Mouse (Mus musculus) CH12.LX (cell line): Measurements from ENCODE around the gene Pdss2. TPM values are rescaled to one million over a fixed set of nuclear protein-coding genes. Genes with fewer than 3 reads are reported as not detected.

Experiments used
- DNase-seq: peaks from one replicate; pipeline ENCODE4 v3.0.0-alpha.2; 2013; ENCODE audit errors: extremely low read depth
- H3K27ac ChIP-seq: 2 replicates; pipeline ENCODE4 v1.5.1; 2012; ENCODE audit warnings: low read depth, mild to moderate bottlenecking, control low read depth, moderate library complexity; ENCODE audit not compliant: insufficient read depth
- H3K27me3 ChIP-seq: replicated peaks from 2 replicates; pipeline ENCODE3; 2012; ENCODE audit warnings: inconsistent platforms
- H3K36me3 ChIP-seq, 2 experiments: replicated peaks in 1 of 2; 2 replicates each; pipeline versions ENCODE3 to v1.6.1; 2012; ENCODE audit warnings: inconsistent platforms in 1 of 2, low read length in 1 of 2, mild to moderate bottlenecking in 1 of 2, mixed read lengths in 1 of 2, moderate library complexity in 1 of 2; ENCODE audit not compliant: control insufficient read depth in 1 of 2, insufficient read depth in 1 of 2
- H3K4me1 ChIP-seq, 2 experiments: 2 replicates each; pipeline ENCODE4 v1.6.1; 2012; ENCODE audit warnings: inconsistent platforms in 1 of 2, moderate library complexity in 1 of 2; ENCODE audit not compliant: insufficient read depth in 2 of 2, control insufficient read depth in 1 of 2
- H3K4me2 ChIP-seq: 2 replicates; pipeline ENCODE4 v1.6.1; 2012; ENCODE audit warnings: low read depth, mild to moderate bottlenecking, control low read depth; ENCODE audit not compliant: poor library complexity, insufficient read depth, severe bottlenecking
- H3K4me3 ChIP-seq, 3 experiments: fragments of 150-350 bp in 1 of 3; sonication (generic) in 1 of 3; replicated peaks in 1 of 3; 2 replicates each; pipeline versions ENCODE3 to v1.5.1; 2011 to 2012; ENCODE audit warnings: low read depth in 2 of 3, low read length in 2 of 3, mild to moderate bottlenecking in 2 of 3, moderate library complexity in 2 of 3, control low read depth in 1 of 3, improper control_type of control experiment in 1 of 3, inconsistent platforms in 1 of 3, mixed read lengths in 1 of 3; ENCODE audit not compliant: poor library complexity in 1 of 3
- H3K79me2 ChIP-seq: replicated peaks from 2 replicates; pipeline ENCODE4 v1.6.1; 2012; ENCODE audit warnings: mild to moderate bottlenecking, moderate library complexity; ENCODE audit not compliant: control insufficient read depth, poor library complexity, insufficient read depth, severe bottlenecking; ENCODE audit errors: extremely low read depth
- H3K9ac ChIP-seq: 2 replicates; pipeline ENCODE4 v1.6.1; 2012; ENCODE audit warnings: low read depth, mild to moderate bottlenecking, control low read depth, moderate library complexity; ENCODE audit not compliant: insufficient read depth
- H3K9me3 ChIP-seq: replicated peaks from 2 replicates; pipeline ENCODE3; 2012; ENCODE audit warnings: low read length, inconsistent platforms, mixed read lengths
- BHLHE40 ChIP-seq: IDR thresholded peaks from 2 replicates; pipeline ENCODE4 v1.6.1; 2011; ENCODE audit warnings: mild to moderate bottlenecking, low read depth, low read length, improper control_type of control experiment
- CHD1 ChIP-seq: IDR thresholded peaks from 2 replicates; pipeline ENCODE4 v1.6.1; 2012; ENCODE audit warnings: low read depth, low read length, improper control_type of control experiment, inconsistent platforms
- EP300 ChIP-seq: IDR thresholded peaks from 2 replicates; pipeline ENCODE4 v1.6.1; 2011; ENCODE audit warnings: low read length, improper control_type of control experiment
- ETS1 ChIP-seq: conservative IDR thresholded peaks from 2 replicates; pipeline ENCODE4 v1.6.1; 2012; ENCODE audit warnings: low read depth, mild to moderate bottlenecking, inconsistent platforms, low read length, improper control_type of control experiment, moderate library complexity
- HCFC1 ChIP-seq: IDR thresholded peaks from 2 replicates; pipeline ENCODE4 v1.6.1; 2012; ENCODE audit warnings: low read depth, mild to moderate bottlenecking, inconsistent platforms, low read length, improper control_type of control experiment
- MAFK ChIP-seq: IDR thresholded peaks from 2 replicates; pipeline ENCODE4 v1.6.1; 2011; ENCODE audit warnings: low read length, improper control_type of control experiment; ENCODE audit not compliant: insufficient replicate concordance
- PAX5 ChIP-seq: IDR thresholded peaks from 2 replicates; pipeline ENCODE4 v1.6.1; 2012; ENCODE audit warnings: low read length, inconsistent platforms, mixed read lengths
- POLR2A ChIP-seq: IDR thresholded peaks from 2 replicates; pipeline ENCODE4 v1.6.1; 2011; ENCODE audit warnings: low read depth, mild to moderate bottlenecking, improper control_type of control experiment, low read length
- RAD21 ChIP-seq: IDR thresholded peaks from 2 replicates; pipeline ENCODE4 v1.6.1; 2011; ENCODE audit warnings: low read depth, mild to moderate bottlenecking, low read length, improper control_type of control experiment, moderate library complexity
- SIN3A ChIP-seq: IDR thresholded peaks from 2 replicates; pipeline ENCODE4 v1.6.1; 2012; ENCODE audit warnings: low read length, improper control_type of control experiment, inconsistent platforms
- TBP ChIP-seq: conservative IDR thresholded peaks from 2 replicates; pipeline ENCODE4 v1.6.1; 2011; ENCODE audit warnings: low read depth, low read length, improper control_type of control experiment
- ZKSCAN1 ChIP-seq: IDR thresholded peaks from 2 replicates; pipeline ENCODE4 v1.6.1; 2012; ENCODE audit warnings: low read depth, inconsistent platforms, low read length, improper control_type of control experiment, borderline replicate concordance
- ZMIZ1 ChIP-seq: IDR thresholded peaks from 2 replicates; pipeline ENCODE4 v1.6.1; 2012; ENCODE audit warnings: low read depth, mild to moderate bottlenecking, inconsistent platforms, low read length, improper control_type of control experiment
- ZNF384 ChIP-seq: IDR thresholded peaks from 2 replicates; pipeline ENCODE4 v1.6.1; 2012; ENCODE audit warnings: low read depth, low read length, improper control_type of control experiment, inconsistent platforms
- dilution Hi-C: fragments of 300-500 bp; cut with MboI; formaldehyde crosslinking; loops from 2 replicates; pipeline ENCODE4 v1.14.3; 2020; ENCODE audit warnings: low sequenced_read_pairs; ENCODE audit not compliant: extremely low pct_unique_long_range_greater_than_20kb, extremely low pct_ligation_motif_present
- in situ Hi-C: fragments of 300-500 bp; cut with MboI; formaldehyde crosslinking; loops from 3 replicates; pipeline ENCODE4 v1.14.3; 2019; ENCODE audit warnings: low sequenced_read_pairs, low pct_ligation_motif_present, low pct_unique_long_range_greater_than_20kb, mixed read lengths
- polyA plus RNA-seq: library from polyadenylated mRNA; unstranded; fragments of >175 nt; gene quantifications from 2 replicates; pipeline ENCODE4 v1.2.1, GENCODE M21; 2012; ENCODE audit warnings: low read depth; ENCODE audit not compliant: insufficient read length
- total RNA-seq, 2 experiments: library from RNA; depleted of rRNA; stranded (reverse); fragments of 300-350 nt in 1 of 2; fragments of >200 nt in 1 of 2; gene quantifications; 2 replicates each; pipeline ENCODE4 v1.2.3; 2012 to 2014

Pdss2 gene
- total and polyA plus RNA-seq, 3 experiments: 11.1 to 17.9 (median 14.3) TPM

DNA sequence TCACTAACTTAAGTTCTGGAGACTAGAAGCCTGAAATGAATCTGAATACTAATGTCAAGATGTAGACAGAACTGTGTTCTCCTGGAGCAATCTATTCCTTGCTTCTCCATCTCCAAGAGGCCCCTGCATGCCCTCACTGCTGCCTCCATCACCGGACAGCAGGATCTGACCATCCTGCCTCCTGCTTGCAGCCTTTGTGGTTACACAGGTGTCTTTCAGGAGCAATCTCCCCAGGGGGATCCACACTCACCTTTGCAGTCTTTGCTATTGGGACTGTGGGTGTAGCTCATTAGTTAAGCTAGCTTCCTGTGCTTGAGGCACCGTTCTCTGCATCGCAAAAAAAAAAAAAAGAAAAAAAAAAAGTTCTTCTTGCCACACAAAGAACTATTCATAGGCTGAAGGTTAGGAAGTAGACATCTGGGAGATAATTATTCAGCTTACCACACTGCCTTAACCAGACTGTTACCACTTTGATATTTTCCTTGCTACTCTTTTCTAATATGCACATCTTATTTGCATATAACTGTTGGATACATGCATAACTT is 23.0 kb downstream of the Pdss2 start:
- dilution Hi-C loops: no loop called here
- TF ChIP-seq HCFC1 (no peak), ZNF384 (peak; percentile 88)
- in situ Hi-C loops: no loop called here
- Histone ChIP-seq H3K79me2 (no peaks in the 10 kb centered on the region; the same call in 1 of the 2 replicates), H3K36me3 (peaks cover 0 to 15% of the 10 kb centered on the region in 2 experiments), H3K4me2 (no peak overlapping the region), H3K4me1 (peaks cover 0 to 24% of the 10 kb centered on the region in 2 experiments; a peak in 3 of 4 replicates), H3K9me3 (peaks cover 11% of the 10 kb centered on the region), H3K27ac (no peak overlapping the region), H3K4me3 (no peak overlapping the region), H3K27me3 (no peaks in the 10 kb centered on the region), H3K9ac (no peak overlapping the region)
- DNase-seq: no peak

DNA sequence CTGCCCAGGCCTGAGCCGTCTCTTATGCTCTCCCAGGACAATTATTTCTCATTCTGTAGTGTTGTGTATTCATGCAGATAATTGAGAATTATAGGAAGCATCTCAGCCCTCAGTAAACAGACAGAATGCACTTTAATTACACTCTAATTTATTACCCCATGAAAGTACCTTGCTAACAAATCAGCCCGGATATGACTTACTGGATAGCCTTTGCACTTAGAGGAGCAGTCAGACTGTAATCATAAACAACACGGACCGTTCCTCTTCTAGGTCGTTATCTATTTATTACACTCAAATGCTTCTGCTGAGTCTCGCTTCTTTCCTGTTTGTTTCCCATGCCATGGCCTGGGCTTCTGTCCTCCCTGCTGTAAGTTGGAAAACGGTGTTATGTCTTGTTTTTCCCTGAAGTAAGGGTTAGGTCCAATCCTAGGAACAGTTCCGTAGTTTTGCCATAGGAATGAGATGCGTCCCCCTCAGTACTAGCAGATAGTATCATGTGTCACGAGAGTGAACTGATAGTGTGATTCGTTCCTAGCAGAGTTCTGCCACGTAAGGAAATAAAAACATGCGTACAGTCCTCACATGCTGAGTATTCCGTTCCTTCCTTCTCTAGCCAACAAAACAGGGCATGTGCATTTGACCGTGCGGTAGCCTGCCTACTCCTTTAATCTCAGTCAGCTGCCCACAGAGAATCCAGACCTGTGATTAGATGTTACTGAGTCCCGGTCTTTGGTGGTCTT is 24.3 kb downstream of the Pdss2 start:
- peaks cover 0 to 12% of the 10 kb centered on the region in 2 experiments for H3K36me3 ChIP-seq
- peaks cover 0 to 24% of the 10 kb centered on the region in 2 experiments; a peak in 3 of 4 replicates for H3K4me1 ChIP-seq
- DNase-seq: no peak
- no peaks in the 10 kb centered on the region; the same call in 1 of the 2 replicates for H3K79me2 ChIP-seq
- H3K4me2 ChIP-seq: no peak overlapping the region
- dilution Hi-C loops: no loop called here
- H3K9me3 ChIP-seq: peaks cover 1% of the 10 kb centered on the region
- H3K4me3 ChIP-seq: no peak overlapping the region
- no peaks in the 10 kb centered on the region for H3K27me3 ChIP-seq
- TF ChIP-seq BHLHE40 (no peak), ETS1 (no peak), CHD1 (no peak), TBP (no peak), RAD21 (no peak), POLR2A (no peak), MAFK (no peak), ZMIZ1 (no peak), EP300 (no peak), PAX5 (no peak), ZKSCAN1 (no peak), SIN3A (no peak)
- TF ChIP-seq, all 38 proteins: peak for 0
- in situ Hi-C loops: no loop called here
- Histone ChIP-seq H3K27ac (no peak overlapping the region), H3K9ac (no peak overlapping the region)
